Mouse (Mus musculus) midbrain, embryonic 13.5 days (tissue): ENCODE results near the gene Zfyve1. TPM values are rescaled to one million over a fixed set of nuclear protein-coding genes. Genes with fewer than 3 reads are reported as not detected.

Experiments used
- ATAC-seq: fragments of 200-750 bp; cut with Nextera tagmentation; 2 replicates; pipeline ENCODE4 v1.8.0; 2017; ENCODE audit warnings: mild to moderate bottlenecking, moderate TSS enrichment, moderate library complexity
- H3K27ac ChIP-seq: fragments of 300-500 bp; sonication (generic); 2 replicates; pipeline ENCODE4 v1.5.1; 2015; ENCODE audit warnings: inconsistent platforms, mild to moderate bottlenecking, moderate library complexity
- H3K27me3 ChIP-seq: fragments of 300-500 bp; sonication (generic); 2 replicates; pipeline ENCODE4 v1.6.1; 2015; ENCODE audit warnings: mild to moderate bottlenecking, inconsistent platforms
- H3K36me3 ChIP-seq: fragments of 300-500 bp; sonication (generic); 2 replicates; pipeline ENCODE4 v1.6.1; 2015; ENCODE audit warnings: mild to moderate bottlenecking, inconsistent platforms
- H3K4me1 ChIP-seq: fragments of 300-500 bp; sonication (generic); replicated peaks from 2 replicates; pipeline ENCODE4 v1.6.1; 2015; ENCODE audit warnings: inconsistent platforms
- H3K4me2 ChIP-seq: fragments of 300-500 bp; sonication (generic); replicated peaks from 2 replicates; pipeline ENCODE4 v1.6.1; 2015; ENCODE audit warnings: moderate library complexity, mild to moderate bottlenecking, inconsistent platforms
- H3K4me3 ChIP-seq: fragments of 300-500 bp; sonication (generic); replicated peaks from 2 replicates; pipeline ENCODE4 v1.5.1; 2015; ENCODE audit warnings: mild to moderate bottlenecking, inconsistent platforms
- H3K9ac ChIP-seq: fragments of 300-500 bp; sonication (generic); replicated peaks from 2 replicates; pipeline ENCODE4 v1.6.1; 2015; ENCODE audit warnings: mild to moderate bottlenecking, inconsistent platforms
- H3K9me3 ChIP-seq: fragments of 300-500 bp; sonication (generic); 2 replicates; pipeline ENCODE4 v1.6.1; 2016; ENCODE audit warnings: mild to moderate bottlenecking, inconsistent platforms
- WGBS: fragments of 180-500 bp; shearing (Covaris S2); methylation state at CpG from one replicate; pipeline ENCODE4 v1.1.7; 2015; 5-methylcytosine and 5-hydroxymethylcytosine counted together
- polyA plus RNA-seq: library from polyadenylated mRNA; unstranded; fragments of >200 nt; fragmentation: Nextera tagmentation; extraction: Ambion mirVana; gene quantifications from 2 replicates; pipeline ENCODE4 v1.2.1, GENCODE M21; 2015

The Zfyve1 gene
- polyA plus RNA-seq, 1 experiment from 2014 or later, result 34.6 TPM

- H3K36me3 ChIP-seq, result peaks cover 63% of the 10 kb centered on the region
- ATAC-seq, result no peak
- peaks cover 20% of the 10 kb centered on the region for H3K4me1 ChIP-seq
- H3K9me3 ChIP-seq, result no peaks in the 10 kb centered on the region
- no peaks in the 10 kb centered on the region for H3K27me3 ChIP-seq
- H3K4me2 ChIP-seq, result no peak overlapping the region
- no peak overlapping the region for H3K4me3 ChIP-seq
- WGBS, result 96% methylated on average over 5 of the region's 5 CpGs
- no peak overlapping the region for H3K9ac ChIP-seq
- H3K27ac ChIP-seq, result no peak overlapping the region
Measured at GRCm38 (mm10) chr12:83577445-83577844, 19.6 kb downstream of the Zfyve1 start.

GRCm38 (mm10) chr12:83572717-83573116 is 24.3 kb downstream of the Zfyve1 start:
- no peak overlapping the region for H3K4me2 ChIP-seq
- H3K4me1 ChIP-seq, result 0 out of 2 replicates have a peak, but pooled peaks cover 3% of the 10 kb centered on the region
- peaks cover 85% of the 10 kb centered on the region for H3K36me3 ChIP-seq
- H3K27ac ChIP-seq, result no peak overlapping the region
- WGBS, result 90% methylated on average over 5 of the region's 5 CpGs
- H3K4me3 ChIP-seq, result no peak overlapping the region
- ATAC-seq, result no peak
- no peak overlapping the region for H3K9ac ChIP-seq
- H3K27me3 ChIP-seq, result no peaks in the 10 kb centered on the region
- H3K9me3 ChIP-seq, result no peaks in the 10 kb centered on the region

GRCm38 (mm10) chr12:83569866-83570265 is 27.2 kb downstream of the Zfyve1 start:
- H3K4me2 ChIP-seq, result no peak overlapping the region
- ATAC-seq, result no peak
- H3K27me3 ChIP-seq, result no peaks in the 10 kb centered on the region
- H3K27ac ChIP-seq, result no peak overlapping the region
- 79% methylated on average over 3 of the region's 3 CpGs for WGBS
- no peak overlapping the region for H3K4me3 ChIP-seq
- peaks cover 90% of the 10 kb centered on the region for H3K36me3 ChIP-seq
- no peaks in the 10 kb centered on the region for H3K9me3 ChIP-seq
- no peak overlapping the region for H3K9ac ChIP-seq
- H3K4me1 ChIP-seq, result 0 out of 2 replicates have a peak, but pooled peaks cover 3% of the 10 kb centered on the region

- Histone ChIP-seq H3K9me3 (no peaks in the 10 kb centered on the region), H3K27me3 (no peaks in the 10 kb centered on the region), H3K4me2 (no peak overlapping the region), H3K4me3 (no peak overlapping the region), H3K4me1 (peaks cover 5% of the 10 kb centered on the region; the same call in 1 of the 2 replicates), H3K36me3 (peaks cover 83% of the 10 kb centered on the region), H3K9ac (no peak overlapping the region), H3K27ac (no peak overlapping the region)
- ATAC-seq, result no peak
- WGBS, result 81% methylated on average over 3 of the region's 3 CpGs
Measured at GRCm38 (mm10) chr12:83562589-83562988, 34.4 kb downstream of the Zfyve1 start.

- WGBS, result 74% methylated on average over 6 of the region's 6 CpGs
- Histone ChIP-seq H3K9me3 (no peaks in the 10 kb centered on the region), H3K9ac (no peak overlapping the region), H3K27ac (no peak overlapping the region), H3K4me1 (peaks cover 5% of the 10 kb centered on the region; the same call in 1 of the 2 replicates), H3K4me2 (no peak overlapping the region), H3K36me3 (peaks cover 83% of the 10 kb centered on the region), H3K27me3 (no peaks in the 10 kb centered on the region), H3K4me3 (no peak overlapping the region)
- ATAC-seq, result no peak
Measured at GRCm38 (mm10) chr12:83560189-83560588, 36.8 kb downstream of the Zfyve1 start.

- 92% methylated on average over 7 of the region's 7 CpGs for WGBS
- Histone ChIP-seq H3K27ac (no peak overlapping the region), H3K27me3 (no peaks in the 10 kb centered on the region), H3K9me3 (no peaks in the 10 kb centered on the region), H3K4me2 (no peak overlapping the region), H3K9ac (no peak overlapping the region), H3K4me3 (no peak overlapping the region), H3K36me3 (peaks cover 84% of the 10 kb centered on the region), H3K4me1 (peaks cover 5% of the 10 kb centered on the region; the same call in 1 of the 2 replicates)
- no peak for ATAC-seq
Measured at GRCm38 (mm10) chr12:83558496-83558895, 38.5 kb downstream of the Zfyve1 start.

- 66% methylated on average over 9 of the region's 9 CpGs for WGBS
- peaks cover 88% of the 10 kb centered on the region for H3K36me3 ChIP-seq
- H3K4me3 ChIP-seq, result no peak overlapping the region
- H3K9me3 ChIP-seq, result no peaks in the 10 kb centered on the region
- no peaks in the 10 kb centered on the region for H3K4me1 ChIP-seq
- ATAC-seq, result no peak
- H3K27ac ChIP-seq, result no peak overlapping the region
- no peak overlapping the region for H3K4me2 ChIP-seq
- no peaks in the 10 kb centered on the region for H3K27me3 ChIP-seq
- no peak overlapping the region for H3K9ac ChIP-seq
Measured at GRCm38 (mm10) chr12:83555605-83556004, 41.4 kb downstream of the Zfyve1 start.

GRCm38 (mm10) chr12:83553816-83554215 is 43.2 kb downstream of the Zfyve1 start:
- Histone ChIP-seq H3K36me3 (peaks cover 97% of the 10 kb centered on the region), H3K4me3 (no peak overlapping the region), H3K9ac (no peak overlapping the region), H3K27me3 (no peaks in the 10 kb centered on the region), H3K4me1 (no peaks in the 10 kb centered on the region), H3K9me3 (no peaks in the 10 kb centered on the region), H3K27ac (no peak overlapping the region), H3K4me2 (no peak overlapping the region)
- WGBS, result 88% methylated on average over 4 of the region's 4 CpGs
- ATAC-seq, result no peak

- no peak overlapping the region for H3K4me3 ChIP-seq
- no peaks in the 10 kb centered on the region for H3K27me3 ChIP-seq
- no peaks in the 10 kb centered on the region for H3K9me3 ChIP-seq
- no peak overlapping the region for H3K9ac ChIP-seq
- H3K36me3 ChIP-seq, result peaks cover 95% of the 10 kb centered on the region
- no peak overlapping the region for H3K27ac ChIP-seq
- 94% methylated on average over 16 of the region's 16 CpGs for WGBS
- H3K4me2 ChIP-seq, result no peak overlapping the region
- ATAC-seq, result no peak
- no peaks in the 10 kb centered on the region for H3K4me1 ChIP-seq
Measured at GRCm38 (mm10) chr12:83551305-83551704, 45.7 kb downstream of the Zfyve1 start.

GRCm38 (mm10) chr12:83544791-83545190 is 52.2 kb downstream of the Zfyve1 start:
- H3K9ac ChIP-seq, result no peak overlapping the region

GRCm38 (mm10) chr12:83543997-83544396 is 53.0 kb downstream of the Zfyve1 start:
- no peak overlapping the region for H3K4me2 ChIP-seq
- 90% methylated on average over 7 of the region's 7 CpGs for WGBS
- peaks cover 75% of the 10 kb centered on the region for H3K36me3 ChIP-seq
- no peak overlapping the region for H3K9ac ChIP-seq
- no peak overlapping the region for H3K4me3 ChIP-seq
- no peak for ATAC-seq
- H3K9me3 ChIP-seq, result no peaks in the 10 kb centered on the region
- no peaks in the 10 kb centered on the region for H3K4me1 ChIP-seq
- H3K27me3 ChIP-seq, result no peaks in the 10 kb centered on the region
- H3K27ac ChIP-seq, result no peak overlapping the region

More at GRCm38 (mm10) chr12:83544791-83545190, 52.2 kb downstream of the Zfyve1 start:
- Histone ChIP-seq H3K36me3 (peaks cover 75% of the 10 kb centered on the region), H3K4me3 (no peak overlapping the region), H3K27me3 (no peaks in the 10 kb centered on the region), H3K9me3 (no peaks in the 10 kb centered on the region), H3K4me1 (no peaks in the 10 kb centered on the region), H3K4me2 (no peak overlapping the region), H3K27ac (no peak overlapping the region)
- no peak for ATAC-seq

GRCm38 (mm10) chr12:83536039-83536438 is 61.0 kb downstream of the Zfyve1 start:
- H3K9me3 ChIP-seq, result no peaks in the 10 kb centered on the region
- peaks cover 10% of the 10 kb centered on the region for H3K4me1 ChIP-seq
- no peak overlapping the region for H3K27ac ChIP-seq
- no peak overlapping the region for H3K4me3 ChIP-seq
- no peaks in the 10 kb centered on the region for H3K27me3 ChIP-seq
- H3K9ac ChIP-seq, result no peak overlapping the region
- 49% methylated on average over 9 of the region's 9 CpGs for WGBS
- ATAC-seq, result peak; percentile 61
- H3K36me3 ChIP-seq, result peaks cover 83% of the 10 kb centered on the region
- H3K4me2 ChIP-seq, result no peak overlapping the region

- no peak overlapping the region for H3K27ac ChIP-seq
- no peak overlapping the region for H3K9ac ChIP-seq
- H3K9me3 ChIP-seq, result no peaks in the 10 kb centered on the region
- peaks cover 10% of the 10 kb centered on the region for H3K4me1 ChIP-seq
- no peak overlapping the region for H3K4me3 ChIP-seq
- whole genome bisulfite sequencing, result 92% methylated on average over 11 of the region's 11 CpGs
- no peaks in the 10 kb centered on the region for H3K27me3 ChIP-seq
- no peak for ATAC-seq
- peaks cover 82% of the 10 kb centered on the region for H3K36me3 ChIP-seq
- no peak overlapping the region for H3K4me2 ChIP-seq
Measured at GRCm38 (mm10) chr12:83535428-83535827, 61.6 kb downstream of the Zfyve1 start.
